Mouse (Mus musculus) CH12.LX (cell line): ENCODE results near the gene H2afj. TPM values are rescaled to one million over a fixed set of nuclear protein-coding genes. Genes with fewer than 3 reads are reported as not detected.

ENCODE experiments used
- DNase-seq: peaks from one replicate; pipeline ENCODE4 v3.0.0-alpha.2; 2013; ENCODE audit errors: extremely low read depth
- H3K27ac ChIP-seq: 2 replicates; pipeline ENCODE4 v1.5.1; 2012; ENCODE audit warnings: low read depth, mild to moderate bottlenecking, control low read depth, moderate library complexity; ENCODE audit not compliant: insufficient read depth
- H3K27me3 ChIP-seq: replicated peaks from 2 replicates; pipeline ENCODE3; 2012; ENCODE audit warnings: inconsistent platforms
- H3K36me3 ChIP-seq, 2 experiments: replicated peaks in 1 of 2; 2 replicates each; pipeline versions ENCODE3 to v1.6.1; 2012; ENCODE audit warnings: inconsistent platforms in 1 of 2, low read length in 1 of 2, mild to moderate bottlenecking in 1 of 2, mixed read lengths in 1 of 2, moderate library complexity in 1 of 2; ENCODE audit not compliant: control insufficient read depth in 1 of 2, insufficient read depth in 1 of 2
- H3K4me1 ChIP-seq, 2 experiments: 2 replicates each; pipeline ENCODE4 v1.6.1; 2012; ENCODE audit warnings: inconsistent platforms in 1 of 2, moderate library complexity in 1 of 2; ENCODE audit not compliant: insufficient read depth in 2 of 2, control insufficient read depth in 1 of 2
- H3K4me2 ChIP-seq: 2 replicates; pipeline ENCODE4 v1.6.1; 2012; ENCODE audit warnings: low read depth, mild to moderate bottlenecking, control low read depth; ENCODE audit not compliant: poor library complexity, insufficient read depth, severe bottlenecking
- H3K4me3 ChIP-seq, 3 experiments: fragments of 150-350 bp in 1 of 3; sonication (generic) in 1 of 3; replicated peaks in 1 of 3; 2 replicates each; pipeline versions ENCODE3 to v1.5.1; 2011 to 2012; ENCODE audit warnings: low read depth in 2 of 3, low read length in 2 of 3, mild to moderate bottlenecking in 2 of 3, moderate library complexity in 2 of 3, control low read depth in 1 of 3, improper control_type of control experiment in 1 of 3, inconsistent platforms in 1 of 3, mixed read lengths in 1 of 3; ENCODE audit not compliant: poor library complexity in 1 of 3
- H3K79me2 ChIP-seq: replicated peaks from 2 replicates; pipeline ENCODE4 v1.6.1; 2012; ENCODE audit warnings: mild to moderate bottlenecking, moderate library complexity; ENCODE audit not compliant: control insufficient read depth, poor library complexity, insufficient read depth, severe bottlenecking; ENCODE audit errors: extremely low read depth
- H3K9ac ChIP-seq: 2 replicates; pipeline ENCODE4 v1.6.1; 2012; ENCODE audit warnings: low read depth, mild to moderate bottlenecking, control low read depth, moderate library complexity; ENCODE audit not compliant: insufficient read depth
- H3K9me3 ChIP-seq: replicated peaks from 2 replicates; pipeline ENCODE3; 2012; ENCODE audit warnings: low read length, inconsistent platforms, mixed read lengths
- BHLHE40 ChIP-seq: IDR thresholded peaks from 2 replicates; pipeline ENCODE4 v1.6.1; 2011; ENCODE audit warnings: mild to moderate bottlenecking, low read depth, low read length, improper control_type of control experiment
- CTCF ChIP-seq, 2 experiments: IDR thresholded peaks in 1 of 2; conservative IDR thresholded peaks in 1 of 2; 2 replicates each; pipeline ENCODE4 v1.5.1; 2011 to 2012; ENCODE audit warnings: low read depth in 2 of 2, low read length in 2 of 2, improper control_type of control experiment in 1 of 2, inconsistent platforms in 1 of 2, mild to moderate bottlenecking in 1 of 2, moderate library complexity in 1 of 2
- E2F4 ChIP-seq: IDR thresholded peaks from 2 replicates; pipeline ENCODE4 v1.6.1; 2011; ENCODE audit warnings: low read depth, low read length, improper control_type of control experiment; ENCODE audit not compliant: insufficient replicate concordance
- EP300 ChIP-seq: IDR thresholded peaks from 2 replicates; pipeline ENCODE4 v1.6.1; 2011; ENCODE audit warnings: low read length, improper control_type of control experiment
- ETS1 ChIP-seq: conservative IDR thresholded peaks from 2 replicates; pipeline ENCODE4 v1.6.1; 2012; ENCODE audit warnings: low read depth, mild to moderate bottlenecking, inconsistent platforms, low read length, improper control_type of control experiment, moderate library complexity
- GABPA ChIP-seq: IDR thresholded peaks from 2 replicates; pipeline ENCODE4 v1.6.1; 2012; ENCODE audit warnings: low read depth, low read length, improper control_type of control experiment, inconsistent platforms; ENCODE audit not compliant: insufficient replicate concordance
- JUN ChIP-seq: IDR thresholded peaks from 2 replicates; pipeline ENCODE4 v1.6.1; 2011; ENCODE audit warnings: low read depth, mild to moderate bottlenecking, low read length, improper control_type of control experiment, moderate library complexity; ENCODE audit not compliant: insufficient read depth
- JUND ChIP-seq: conservative IDR thresholded peaks from 2 replicates; pipeline ENCODE4 v1.6.1; 2011; ENCODE audit warnings: low read depth, low read length, improper control_type of control experiment
- MAX ChIP-seq: IDR thresholded peaks from 2 replicates; pipeline ENCODE4 v1.6.1; 2011; ENCODE audit warnings: low read length, improper control_type of control experiment
- MAZ ChIP-seq: IDR thresholded peaks from 2 replicates; pipeline ENCODE4 v1.6.1; 2012; ENCODE audit warnings: low read depth, mild to moderate bottlenecking, inconsistent platforms, low read length, improper control_type of control experiment, moderate library complexity
- MEF2A ChIP-seq: IDR thresholded peaks from 2 replicates; pipeline ENCODE4 v1.6.1; 2014; ENCODE audit warnings: low read depth, mild to moderate bottlenecking, inconsistent platforms, low read length, improper control_type of control experiment, borderline replicate concordance
- MXI1 ChIP-seq: IDR thresholded peaks from 2 replicates; pipeline ENCODE4 v1.6.1; 2011; ENCODE audit warnings: mild to moderate bottlenecking, low read depth, low read length, improper control_type of control experiment
- NRF1 ChIP-seq: IDR thresholded peaks from 2 replicates; pipeline ENCODE4 v1.6.1; 2014; ENCODE audit warnings: low read depth, mild to moderate bottlenecking, inconsistent platforms, low read length, improper control_type of control experiment, moderate library complexity
- PAX5 ChIP-seq: IDR thresholded peaks from 2 replicates; pipeline ENCODE4 v1.6.1; 2012; ENCODE audit warnings: low read length, inconsistent platforms, mixed read lengths
- POLR2AphosphoS2 ChIP-seq: IDR thresholded peaks from 2 replicates; pipeline ENCODE4 v1.6.1; 2011; ENCODE audit warnings: low read depth, low read length, improper control_type of control experiment
- RAD21 ChIP-seq: IDR thresholded peaks from 2 replicates; pipeline ENCODE4 v1.6.1; 2011; ENCODE audit warnings: low read depth, mild to moderate bottlenecking, low read length, improper control_type of control experiment, moderate library complexity
- SIN3A ChIP-seq: IDR thresholded peaks from 2 replicates; pipeline ENCODE4 v1.6.1; 2012; ENCODE audit warnings: low read length, improper control_type of control experiment, inconsistent platforms
- TBP ChIP-seq: conservative IDR thresholded peaks from 2 replicates; pipeline ENCODE4 v1.6.1; 2011; ENCODE audit warnings: low read depth, low read length, improper control_type of control experiment
- USF1 ChIP-seq: IDR thresholded peaks from 2 replicates; pipeline ENCODE4 v1.6.1; 2014; ENCODE audit warnings: low read depth, mild to moderate bottlenecking, inconsistent platforms, low read length, improper control_type of control experiment
- USF2 ChIP-seq: conservative IDR thresholded peaks from 2 replicates; pipeline ENCODE4 v1.6.1; 2011; ENCODE audit warnings: low read depth, low read length, improper control_type of control experiment
- ZKSCAN1 ChIP-seq: IDR thresholded peaks from 2 replicates; pipeline ENCODE4 v1.6.1; 2012; ENCODE audit warnings: low read depth, inconsistent platforms, low read length, improper control_type of control experiment, borderline replicate concordance
- ZMIZ1 ChIP-seq: IDR thresholded peaks from 2 replicates; pipeline ENCODE4 v1.6.1; 2012; ENCODE audit warnings: low read depth, mild to moderate bottlenecking, inconsistent platforms, low read length, improper control_type of control experiment
- ZNF384 ChIP-seq: IDR thresholded peaks from 2 replicates; pipeline ENCODE4 v1.6.1; 2012; ENCODE audit warnings: low read depth, low read length, improper control_type of control experiment, inconsistent platforms
- dilution Hi-C: fragments of 300-500 bp; cut with MboI; formaldehyde crosslinking; loops from 2 replicates; pipeline ENCODE4 v1.14.3; 2020; ENCODE audit warnings: low sequenced_read_pairs; ENCODE audit not compliant: extremely low pct_unique_long_range_greater_than_20kb, extremely low pct_ligation_motif_present
- in situ Hi-C: fragments of 300-500 bp; cut with MboI; formaldehyde crosslinking; loops from 3 replicates; pipeline ENCODE4 v1.14.3; 2019; ENCODE audit warnings: low sequenced_read_pairs, low pct_ligation_motif_present, low pct_unique_long_range_greater_than_20kb, mixed read lengths
- polyA plus RNA-seq: library from polyadenylated mRNA; unstranded; fragments of >175 nt; gene quantifications from 2 replicates; pipeline ENCODE4 v1.2.1, GENCODE M21; 2012; ENCODE audit warnings: low read depth; ENCODE audit not compliant: insufficient read length
- total RNA-seq, 2 experiments: library from RNA; depleted of rRNA; stranded (reverse); fragments of 300-350 nt in 1 of 2; fragments of >200 nt in 1 of 2; gene quantifications; 2 replicates each; pipeline ENCODE4 v1.2.3; 2012 to 2014

Gene H2afj
- total and polyA plus RNA-seq, 3 experiments: 124 to 217 (median 158) TPM

DNA sequence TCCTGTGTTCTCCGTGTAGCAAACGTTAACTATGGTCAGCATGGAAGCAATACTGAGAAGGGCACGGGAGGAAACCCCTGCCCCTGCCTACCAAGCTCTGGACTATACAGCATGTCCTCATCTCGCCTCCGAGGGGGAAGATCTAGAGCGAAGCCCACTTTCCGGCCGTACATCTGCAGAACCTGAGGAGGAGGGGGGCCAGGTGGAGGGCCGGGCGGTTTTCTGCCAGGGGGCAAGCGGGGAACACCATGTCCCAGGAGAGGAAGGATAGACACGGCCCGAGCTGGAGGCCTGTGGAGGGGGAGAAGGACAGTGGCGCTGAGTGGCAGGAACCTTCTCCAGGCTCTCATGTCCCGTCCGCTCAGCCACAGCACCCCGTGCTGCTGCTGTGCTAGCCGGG is 13.0 kb downstream of the H2afj start:
- peaks cover 73 to 89% of the 10 kb centered on the region in 2 experiments for H3K36me3 ChIP-seq
- dilution Hi-C loops: no loop called here

GRCm38 (mm10) chr6:136824987-136825386 is 16.9 kb downstream of the H2afj start:
- dilution Hi-C loops: no loop called here
- in situ Hi-C loops: no loop called here
- no peak for TF ChIP-seq TBP
- TF ChIP-seq ZNF384: no peak
- no peak for TF ChIP-seq MAZ
- no peak for TF ChIP-seq GABPA
- no peak for TF ChIP-seq USF1
- no peak for TF ChIP-seq JUN
- TF ChIP-seq CTCF (conservative IDR thresholded peaks at IDR 0.05 in 1 of 2, IDR thresholded peaks at IDR 0.05 in 1 of 2; ENCODE audit: low read depth in 2 of 2, low read length in 2 of 2): no peak
- TF ChIP-seq JUND: no peak
- no peak for TF ChIP-seq MAX
- TF ChIP-seq NRF1: no peak
- TF ChIP-seq ZKSCAN1: no peak
- TF ChIP-seq BHLHE40: no peak
- TF ChIP-seq MXI1: no peak
- no peak for TF ChIP-seq PAX5
- no peak for TF ChIP-seq E2F4
- TF ChIP-seq SIN3A: no peak
- TF ChIP-seq RAD21: no peak
- no peak for TF ChIP-seq POLR2AphosphoS2
- TF ChIP-seq USF2: no peak
- TF ChIP-seq MEF2A: no peak
- TF ChIP-seq, all 38 proteins: peak for 0

More for the DNA sequence above, 13.0 kb downstream of the H2afj start:
- Histone ChIP-seq H3K27ac (no peak overlapping the region), H3K4me1 (peaks cover 0 to 14% of the 10 kb centered on the region in 2 experiments; a peak in 2 of 4 replicates), H3K27me3 (no peaks in the 10 kb centered on the region), H3K9ac (no peak overlapping the region), H3K79me2 (peaks cover 23% of the 10 kb centered on the region), H3K9me3 (no peaks in the 10 kb centered on the region), H3K4me3 (no peak overlapping the region), H3K4me2 (no peak overlapping the region)
- TF ChIP-seq ETS1: no peak
- no peak for TF ChIP-seq MAZ
- TF ChIP-seq ZMIZ1: no peak
- no peak for TF ChIP-seq EP300
- TF ChIP-seq ZNF384: no peak
- no peak for TF ChIP-seq ZKSCAN1
- no peak for TF ChIP-seq PAX5
- no peak for TF ChIP-seq JUND
- TF ChIP-seq CTCF (conservative IDR thresholded peaks at IDR 0.05 in 1 of 2, IDR thresholded peaks at IDR 0.05 in 1 of 2; ENCODE audit: low read depth in 2 of 2, low read length in 2 of 2): no peak
- in situ Hi-C loops: no loop called here
- no peak for DNase-seq

More at GRCm38 (mm10) chr6:136824987-136825386, 16.9 kb downstream of the H2afj start:
- no peaks in the 10 kb centered on the region for H3K27me3 ChIP-seq
- H3K9ac ChIP-seq: no peak overlapping the region
- H3K4me2 ChIP-seq: no peak overlapping the region
- no peak for DNase-seq
- H3K36me3 ChIP-seq: peaks cover 41 to 53% of the 10 kb centered on the region in 2 experiments
- peaks cover 39% of the 10 kb centered on the region for H3K79me2 ChIP-seq
- no peak overlapping the region for H3K27ac ChIP-seq
- no peak overlapping the region for H3K4me3 ChIP-seq
- H3K9me3 ChIP-seq: no peaks in the 10 kb centered on the region
- peaks cover 3 to 29% of the 10 kb centered on the region in 2 experiments; a peak in 3 of 4 replicates for H3K4me1 ChIP-seq
